Mouse (Mus musculus): Measurements from ENCODE around the gene Kmt2e. TPM values are rescaled to one million over a fixed set of nuclear protein-coding genes. Genes with fewer than 3 reads are reported as not detected.
A peak's percentile ranks its signal among the peaks of the same experiment; 100 is the strongest.

Gene Kmt2e
- polyA plus RNA-seq, 1 experiment from 2014 or later, result 206 TPM

- no peak overlapping the region for H3K27ac ChIP-seq (replicated peaks)
Observed at GRCm38 (mm10) chr5:23496396-23496795, 62.2 kb downstream of the Kmt2e start.

DNA sequence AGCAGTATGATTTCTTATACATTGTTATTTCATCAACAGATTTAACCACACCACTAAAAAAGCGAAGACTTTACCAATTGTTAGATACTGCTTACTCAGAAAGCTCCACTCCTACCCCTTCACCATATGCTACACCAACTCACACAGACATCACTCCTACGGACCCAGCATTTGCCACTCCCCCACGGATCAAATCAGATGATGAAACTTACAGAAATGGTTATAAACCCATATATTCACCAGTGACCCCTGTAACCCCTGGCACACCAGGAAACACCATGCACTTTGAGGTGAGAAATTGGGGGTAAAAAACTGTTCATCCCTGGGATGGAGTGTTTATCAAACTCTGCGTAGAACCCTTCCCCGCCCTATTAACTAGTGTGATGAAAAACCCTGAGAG lies 62.7 kb downstream of the Kmt2e start:
- no peaks in the 10 kb centered on the region for H3K9me3 ChIP-seq
- no peak overlapping the region for H3K9ac ChIP-seq (replicated peaks)
- H3K4me3 ChIP-seq, result no peak overlapping the region
- H3K4me1 ChIP-seq, result no peaks in the 10 kb centered on the region
- WGBS, result 91% methylated on average over 5 of the region's 5 CpGs
- no peak for ATAC-seq (replicated peaks)
- no peaks in the 10 kb centered on the region for H3K27me3 ChIP-seq
- H3K4me2 ChIP-seq (replicated peaks), result no peak overlapping the region
- H3K27ac ChIP-seq (replicated peaks), result no peak overlapping the region
- H3K36me3 ChIP-seq, result peaks cover 85% of the 10 kb centered on the region

More at GRCm38 (mm10) chr5:23496396-23496795, 62.2 kb downstream of the Kmt2e start:
- Histone ChIP-seq H3K4me3 (no peak overlapping the region), H3K27me3 (no peaks in the 10 kb centered on the region), H3K4me2 (replicated peaks) (no peak overlapping the region), H3K9ac (replicated peaks) (no peak overlapping the region), H3K4me1 (no peaks in the 10 kb centered on the region), H3K36me3 (peaks cover 83% of the 10 kb centered on the region), H3K9me3 (no peaks in the 10 kb centered on the region)
- WGBS, result 94% methylated on average over 3 of the region's 3 CpGs
- ATAC-seq (replicated peaks), result no peak

DNA sequence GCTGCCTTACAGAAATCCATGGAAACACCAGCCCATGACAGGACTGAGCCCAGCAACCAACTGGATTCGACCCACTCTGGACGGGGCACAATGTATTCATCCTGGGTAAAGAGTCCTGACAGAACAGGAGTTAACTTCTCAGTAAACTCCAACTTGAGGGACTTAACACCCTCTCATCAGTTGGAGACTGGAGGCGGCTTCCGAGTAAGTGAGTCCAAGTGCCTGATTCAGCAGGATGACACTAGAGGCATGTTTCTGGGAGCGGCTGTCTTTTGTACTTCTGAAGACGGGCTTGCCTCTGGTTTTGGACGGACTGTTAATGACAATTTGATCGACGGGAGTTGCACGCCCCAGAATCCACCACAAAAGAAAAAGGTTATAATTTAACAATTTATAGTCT lies 63.7 kb downstream of the Kmt2e start:
- no peak overlapping the region for H3K4me3 ChIP-seq
- no peaks in the 10 kb centered on the region for H3K9me3 ChIP-seq
- no peak for ATAC-seq (replicated peaks)
- H3K4me1 ChIP-seq, result no peaks in the 10 kb centered on the region
- no peaks in the 10 kb centered on the region for H3K27me3 ChIP-seq
- no peak overlapping the region for H3K9ac ChIP-seq (replicated peaks)
- H3K36me3 ChIP-seq, result peaks cover 85% of the 10 kb centered on the region
- H3K4me2 ChIP-seq (replicated peaks), result no peak overlapping the region
- no peak overlapping the region for H3K27ac ChIP-seq (replicated peaks)
- WGBS, result 89% methylated on average over 10 of the region's 10 CpGs

DNA sequence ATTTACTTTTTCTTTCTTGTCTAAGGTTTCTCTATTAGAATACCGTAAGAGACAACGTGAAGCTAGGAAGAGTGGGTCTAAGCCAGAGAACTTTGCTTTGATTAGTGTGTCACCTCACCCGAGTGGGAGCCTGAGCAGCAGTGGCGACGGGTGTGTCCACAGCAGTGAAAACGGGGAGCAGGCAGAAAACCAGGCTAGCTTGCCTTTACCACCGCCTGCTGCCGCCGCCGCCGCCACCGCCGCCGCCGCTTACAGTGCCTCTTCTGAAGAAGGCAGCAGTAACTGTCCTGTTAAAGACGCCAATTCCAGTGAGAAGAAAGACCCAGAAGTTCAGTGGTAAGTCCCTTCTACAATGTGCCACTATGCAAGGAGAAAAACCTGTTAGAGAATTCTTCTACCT lies 65.0 kb downstream of the Kmt2e start:
- Histone ChIP-seq H3K4me3 (no peak overlapping the region), H3K36me3 (peaks cover 79% of the 10 kb centered on the region), H3K27me3 (no peaks in the 10 kb centered on the region), H3K9ac (replicated peaks) (no peak overlapping the region), H3K4me1 (no peaks in the 10 kb centered on the region), H3K27ac (replicated peaks) (no peak overlapping the region), H3K4me2 (replicated peaks) (no peak overlapping the region), H3K9me3 (no peaks in the 10 kb centered on the region)
- WGBS, result 94% methylated on average over 16 of the region's 16 CpGs
- no peak for ATAC-seq (replicated peaks)

GRCm38 (mm10) chr5:23500715-23501114 lies 66.5 kb downstream of the Kmt2e start:
- no peaks in the 10 kb centered on the region for H3K9me3 ChIP-seq
- no peaks in the 10 kb centered on the region for H3K27me3 ChIP-seq
- no peak overlapping the region for H3K4me3 ChIP-seq
- H3K27ac ChIP-seq (replicated peaks), result no peak overlapping the region
- no peaks in the 10 kb centered on the region for H3K4me1 ChIP-seq
- ATAC-seq (replicated peaks), result no peak
- H3K36me3 ChIP-seq, result peaks cover 78% of the 10 kb centered on the region
- 93% methylated on average over 6 of the region's 6 CpGs for WGBS
- no peak overlapping the region for H3K4me2 ChIP-seq (replicated peaks)
- H3K9ac ChIP-seq (replicated peaks), result no peak overlapping the region

DNA sequence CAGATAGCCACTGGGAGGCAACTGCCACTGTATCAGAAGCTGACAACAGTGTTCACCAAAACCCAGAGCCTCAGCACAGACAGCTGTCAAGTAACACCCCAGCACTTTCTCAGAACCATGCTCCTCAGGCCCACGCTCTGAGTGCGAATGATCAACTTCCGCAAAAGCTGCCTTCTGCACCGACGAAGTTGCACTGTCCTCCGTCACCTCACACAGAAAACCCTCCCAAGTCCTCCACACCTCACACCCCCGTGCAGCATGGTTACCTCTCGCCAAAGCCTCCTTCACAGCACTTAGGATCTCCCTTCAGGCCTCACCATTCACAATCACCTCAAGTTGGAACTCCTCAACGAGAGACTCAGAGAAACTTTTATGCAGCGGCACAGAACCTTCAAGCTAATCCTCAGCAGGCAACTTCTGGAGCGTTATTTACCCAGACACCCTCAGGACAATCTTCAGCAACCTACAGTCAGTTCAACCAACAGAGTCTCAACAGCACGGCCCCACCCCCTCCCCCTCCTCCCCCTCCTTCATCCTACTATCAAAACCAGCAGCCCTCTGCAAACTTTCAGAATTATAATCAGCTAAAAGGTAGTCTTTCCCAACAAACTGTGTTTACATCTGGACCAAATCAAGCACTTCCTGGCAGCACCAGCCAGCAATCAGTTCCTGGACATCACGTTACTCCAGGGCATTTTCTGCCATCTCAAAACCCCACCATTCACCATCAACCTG lies 67.5 kb downstream of the Kmt2e start:
- H3K9ac ChIP-seq (replicated peaks), result no peak overlapping the region
- no peak overlapping the region for H3K27ac ChIP-seq (replicated peaks)
- H3K4me2 ChIP-seq (replicated peaks), result no peak overlapping the region
- H3K4me3 ChIP-seq, result no peak overlapping the region
- no peaks in the 10 kb centered on the region for H3K9me3 ChIP-seq
- WGBS, result 81% methylated on average over 13 of the region's 13 CpGs
- no peaks in the 10 kb centered on the region for H3K4me1 ChIP-seq
- no peak for ATAC-seq (replicated peaks)
- H3K36me3 ChIP-seq, result peaks cover 69% of the 10 kb centered on the region
- H3K27me3 ChIP-seq, result no peaks in the 10 kb centered on the region

DNA sequence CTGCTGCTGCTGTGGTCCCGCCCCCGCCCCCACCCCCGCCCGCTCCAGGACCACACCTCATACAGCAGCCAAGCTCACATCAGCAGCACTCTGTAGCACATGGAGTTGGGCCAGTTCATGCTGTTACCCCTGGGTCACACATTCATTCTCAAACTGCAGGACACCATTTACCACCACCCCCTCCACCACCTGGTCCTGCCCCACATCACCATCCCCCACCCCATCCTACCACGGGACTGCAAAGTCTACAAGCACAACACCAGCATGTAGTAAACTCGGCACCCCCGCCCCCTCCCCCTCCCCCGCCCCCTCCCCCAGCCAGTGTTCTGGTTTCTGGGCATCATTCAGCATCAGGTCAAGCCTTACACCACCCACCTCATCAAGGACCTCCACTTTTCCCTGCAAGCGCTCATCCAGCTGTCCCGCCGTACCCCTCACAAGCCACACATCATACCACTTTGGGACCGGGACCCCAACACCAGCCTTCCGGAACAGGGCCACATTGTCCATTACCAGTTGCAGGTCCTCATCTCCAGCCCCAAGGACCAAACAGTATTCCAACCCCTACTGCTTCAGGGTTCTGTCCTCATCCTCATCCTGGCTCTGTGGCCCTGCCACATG lies 68.2 kb downstream of the Kmt2e start:
- Histone ChIP-seq H3K36me3 (peaks cover 65% of the 10 kb centered on the region), H3K4me3 (no peak overlapping the region), H3K4me2 (replicated peaks) (no peak overlapping the region), H3K27me3 (no peaks in the 10 kb centered on the region), H3K27ac (replicated peaks) (no peak overlapping the region), H3K9ac (replicated peaks) (no peak overlapping the region), H3K4me1 (no peaks in the 10 kb centered on the region), H3K9me3 (no peaks in the 10 kb centered on the region)
- WGBS, result 78% methylated on average over 13 of the region's 13 CpGs
- peak; percentile 50 for ATAC-seq (replicated peaks)

GRCm38 (mm10) chr5:23505578-23505977 lies 71.3 kb downstream of the Kmt2e start:
- H3K4me2 ChIP-seq (replicated peaks), result no peak overlapping the region
- peaks cover 44% of the 10 kb centered on the region for H3K36me3 ChIP-seq

DNA sequence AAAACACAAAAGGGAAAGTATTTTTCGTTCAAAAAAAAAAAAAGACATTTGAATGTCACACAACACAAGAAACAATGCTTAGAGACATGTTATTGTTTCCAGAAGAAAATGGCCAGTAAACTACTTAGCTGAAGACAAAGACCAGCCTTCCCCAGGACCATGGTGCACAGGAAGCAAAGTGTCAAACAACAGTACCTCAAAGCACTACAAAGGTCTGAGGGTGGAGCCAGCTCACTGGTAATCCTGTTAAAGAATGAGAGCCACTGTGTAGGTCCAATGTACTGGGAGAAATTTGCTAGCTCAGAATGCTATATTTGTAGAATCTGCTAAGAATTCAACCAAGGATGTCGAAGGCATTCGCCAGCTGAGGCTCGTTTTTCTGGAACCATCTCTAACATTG lies 73.0 kb downstream of the Kmt2e start:
- H3K27me3 ChIP-seq, result no peaks in the 10 kb centered on the region
- no peak overlapping the region for H3K9ac ChIP-seq (replicated peaks)
- no peak overlapping the region for H3K4me2 ChIP-seq (replicated peaks)
- no peak for ATAC-seq (replicated peaks)
- H3K4me1 ChIP-seq, result no peaks in the 10 kb centered on the region
- no peak overlapping the region for H3K4me3 ChIP-seq
- H3K9me3 ChIP-seq, result no peaks in the 10 kb centered on the region
- H3K36me3 ChIP-seq, result peaks cover 29% of the 10 kb centered on the region
- WGBS, result 65% methylated on average over 4 of the region's 4 CpGs
- peak overlapping the region; percentile 29; the same call in 1 of the 2 replicates for H3K27ac ChIP-seq (replicated peaks)

More at GRCm38 (mm10) chr5:23505578-23505977, 71.3 kb downstream of the Kmt2e start:
- H3K27ac ChIP-seq (replicated peaks), result no peak overlapping the region
- H3K9ac ChIP-seq (replicated peaks), result no peak overlapping the region
- WGBS, result 89% methylated on average over 3 of the region's 3 CpGs
- H3K27me3 ChIP-seq, result no peaks in the 10 kb centered on the region
- H3K9me3 ChIP-seq, result no peaks in the 10 kb centered on the region
- no peaks in the 10 kb centered on the region for H3K4me1 ChIP-seq
- no peak for ATAC-seq (replicated peaks)
- H3K4me3 ChIP-seq, result no peak overlapping the region

- no peaks in the 10 kb centered on the region for H3K27me3 ChIP-seq
- peaks cover 31% of the 10 kb centered on the region; the same call in 1 of the 2 replicates for H3K36me3 ChIP-seq
- H3K4me1 ChIP-seq, result no peaks in the 10 kb centered on the region
- no peak overlapping the region for H3K27ac ChIP-seq (replicated peaks)
- no peaks in the 10 kb centered on the region for H3K9me3 ChIP-seq
- ATAC-seq (replicated peaks), result no peak; the same call in 1 of the 2 replicates
- no peak overlapping the region for H3K4me3 ChIP-seq
- no peak overlapping the region for H3K4me2 ChIP-seq (replicated peaks)
- no peak overlapping the region for H3K9ac ChIP-seq (replicated peaks)
- WGBS, result 81% methylated on average over 6 of the region's 6 CpGs
Observed at GRCm38 (mm10) chr5:23508630-23509029, 74.4 kb downstream of the Kmt2e start.

DNA sequence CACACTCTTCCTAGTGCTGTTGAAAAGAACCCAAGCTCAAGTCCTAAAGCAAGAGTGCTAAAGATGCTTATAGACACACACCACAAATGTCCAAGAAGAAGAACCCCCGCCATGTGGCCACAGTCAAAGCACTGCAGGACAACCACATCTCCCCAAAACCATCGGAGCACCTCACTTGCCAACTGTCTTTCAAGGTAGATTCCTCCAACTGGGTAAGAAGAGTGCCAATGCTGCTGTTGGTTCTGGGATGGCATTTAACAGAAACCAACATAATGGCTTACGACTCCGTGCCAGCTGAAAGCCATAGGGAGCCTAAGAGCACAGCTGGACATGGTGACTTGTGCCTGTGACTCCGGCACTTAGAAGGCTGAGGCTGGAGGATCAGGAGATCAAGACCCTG lies 77.2 kb downstream of the Kmt2e start:
- WGBS, result 96% methylated on average over 5 of the region's 5 CpGs
- no peak overlapping the region for H3K4me2 ChIP-seq (replicated peaks)
- H3K4me1 ChIP-seq, result no peaks in the 10 kb centered on the region
- ATAC-seq (replicated peaks), result no peak
- H3K27me3 ChIP-seq, result no peaks in the 10 kb centered on the region
- no peak overlapping the region for H3K4me3 ChIP-seq
- peaks cover 36% of the 10 kb centered on the region; the same call in 1 of the 2 replicates for H3K36me3 ChIP-seq
- no peak overlapping the region for H3K27ac ChIP-seq (replicated peaks)
- no peak overlapping the region for H3K9ac ChIP-seq (replicated peaks)
- H3K9me3 ChIP-seq, result no peaks in the 10 kb centered on the region

- Histone ChIP-seq H3K27ac (replicated peaks) (no peak overlapping the region), H3K9ac (replicated peaks) (no peak overlapping the region), H3K9me3 (no peaks in the 10 kb centered on the region), H3K36me3 (peaks cover 36% of the 10 kb centered on the region; the same call in 1 of the 2 replicates), H3K4me3 (no peak overlapping the region), H3K4me2 (replicated peaks) (no peak overlapping the region), H3K27me3 (no peaks in the 10 kb centered on the region), H3K4me1 (no peaks in the 10 kb centered on the region)
- no peak for ATAC-seq (replicated peaks)
- 94% methylated on average over 7 of the region's 7 CpGs for WGBS
Observed at GRCm38 (mm10) chr5:23512556-23512955, 78.3 kb downstream of the Kmt2e start.
